Mouse (Mus musculus): ENCODE results near the gene Slc38a4. TPM values are rescaled to one million over a fixed set of nuclear protein-coding genes. Genes with fewer than 3 reads are reported as not detected.
A peak's percentile ranks its signal among the peaks of the same experiment; 100 is the strongest.

The Slc38a4 gene
- total RNA-seq, 2 experiments from 2014 or later, result 0.82 to 1.2 TPM

GRCm38 (mm10) chr15:97022213-97022612 is 33.5 kb downstream of the Slc38a4 start:
- Histone ChIP-seq H3K4me3 (no peak overlapping the region), H3K27ac (no peak overlapping the region)
- TF ChIP-seq CTCF (conservative IDR thresholded peaks at IDR 0.05), result no peak
- DNase-seq (ENCODE audit: low spot score in 2 of 2), result no peak

GRCm38 (mm10) chr15:97020221-97020620 is 35.5 kb downstream of the Slc38a4 start:
- TF ChIP-seq CTCF (conservative IDR thresholded peaks at IDR 0.05), result no peak
- no peak overlapping the region for H3K4me3 ChIP-seq
- no peak overlapping the region for H3K27ac ChIP-seq
- no peak for DNase-seq (ENCODE audit: low spot score in 2 of 2)

- Histone ChIP-seq H3K4me3 (no peak overlapping the region), H3K27ac (no peak overlapping the region)
- TF ChIP-seq CTCF (conservative IDR thresholded peaks at IDR 0.05), result no peak
- no peak for DNase-seq (ENCODE audit: low spot score in 2 of 2)
Measured at GRCm38 (mm10) chr15:97019323-97019722, 36.4 kb downstream of the Slc38a4 start.

- Histone ChIP-seq H3K4me3 (no peak overlapping the region), H3K27ac (no peak overlapping the region)
- TF ChIP-seq CTCF (conservative IDR thresholded peaks at IDR 0.05), result no peak
- DNase-seq (ENCODE audit: low spot score in 2 of 2), result no peak
Measured at GRCm38 (mm10) chr15:97017195-97017594, 38.6 kb downstream of the Slc38a4 start.

- no peak overlapping the region for H3K4me3 ChIP-seq
- DNase-seq (ENCODE audit: low spot score in 2 of 2), result no peak
- TF ChIP-seq CTCF (conservative IDR thresholded peaks at IDR 0.05), result no peak
- H3K27ac ChIP-seq, result no peak overlapping the region
Measured at GRCm38 (mm10) chr15:97015036-97015596, 40.6 kb downstream of the Slc38a4 start.

GRCm38 (mm10) chr15:97011599-97012372 is 44.0 kb downstream of the Slc38a4 start:
- DNase-seq (ENCODE audit: low spot score in 2 of 2), result no peak
- no peak for TF ChIP-seq CTCF (conservative IDR thresholded peaks at IDR 0.05)
- H3K27ac ChIP-seq, result no peak overlapping the region

GRCm38 (mm10) chr15:97009271-97009670 is 46.5 kb downstream of the Slc38a4 start:
- DNase-seq (ENCODE audit: low spot score in 2 of 2), result no peak
- H3K4me3 ChIP-seq, result no peak overlapping the region
- no peak for TF ChIP-seq CTCF (conservative IDR thresholded peaks at IDR 0.05)
- H3K27ac ChIP-seq, result no peak overlapping the region

More at GRCm38 (mm10) chr15:97011599-97012372, 44.0 kb downstream of the Slc38a4 start:
- no peak overlapping the region for H3K4me3 ChIP-seq

- Histone ChIP-seq H3K4me3 (no peak overlapping the region), H3K27ac (no peak overlapping the region)
- no peak for TF ChIP-seq CTCF (conservative IDR thresholded peaks at IDR 0.05)
- no peak for DNase-seq (ENCODE audit: low spot score in 2 of 2)
Measured at GRCm38 (mm10) chr15:97005631-97006234, 50.0 kb downstream of the Slc38a4 start.

- no peak overlapping the region for H3K27ac ChIP-seq
- TF ChIP-seq CTCF (conservative IDR thresholded peaks at IDR 0.05), result no peak
- no peak overlapping the region for H3K4me3 ChIP-seq
- no peak for DNase-seq (ENCODE audit: low spot score in 2 of 2)
Measured at GRCm38 (mm10) chr15:97004525-97004867, 51.3 kb downstream of the Slc38a4 start.

- TF ChIP-seq CTCF (conservative IDR thresholded peaks at IDR 0.05), result 0 out of 2 replicates have a peak, but pooled peaks have one; percentile 11
- Histone ChIP-seq H3K4me3 (no peak overlapping the region), H3K27ac (no peak overlapping the region)
- DNase-seq (ENCODE audit: low spot score in 2 of 2), result no peak
Measured at GRCm38 (mm10) chr15:97003851-97004524, 51.8 kb downstream of the Slc38a4 start.

- Histone ChIP-seq H3K27ac (no peak overlapping the region), H3K4me3 (peak overlapping the region; percentile 19; the same call in 1 of the 2 replicates)
- no peak for DNase-seq (ENCODE audit: low spot score in 2 of 2)
- no peak for TF ChIP-seq CTCF (conservative IDR thresholded peaks at IDR 0.05)
Measured at GRCm38 (mm10) chr15:97003186-97003585, 52.6 kb downstream of the Slc38a4 start.

- Histone ChIP-seq H3K27ac (no peak overlapping the region), H3K4me3 (peak overlapping the region; percentile 19; the same call in 1 of the 2 replicates)
- no peak for TF ChIP-seq CTCF (conservative IDR thresholded peaks at IDR 0.05)
- DNase-seq (ENCODE audit: low spot score in 2 of 2), result no peak
Measured at GRCm38 (mm10) chr15:97002752-97003151, 53.0 kb downstream of the Slc38a4 start.

- TF ChIP-seq CTCF (conservative IDR thresholded peaks at IDR 0.05), result no peak
- DNase-seq (ENCODE audit: low spot score in 2 of 2), result no peak
- no peak overlapping the region for H3K4me3 ChIP-seq
Measured at GRCm38 (mm10) chr15:97001886-97002285, 53.9 kb downstream of the Slc38a4 start.

More at GRCm38 (mm10) chr15:97001886-97002285, 53.9 kb downstream of the Slc38a4 start:
- no peak overlapping the region for H3K27ac ChIP-seq

All from layer of hippocampus, adult 2 months (tissue).